Comparison of ENCODE assay signal across 9 mouse cellular contexts in the genomic region with DNA sequence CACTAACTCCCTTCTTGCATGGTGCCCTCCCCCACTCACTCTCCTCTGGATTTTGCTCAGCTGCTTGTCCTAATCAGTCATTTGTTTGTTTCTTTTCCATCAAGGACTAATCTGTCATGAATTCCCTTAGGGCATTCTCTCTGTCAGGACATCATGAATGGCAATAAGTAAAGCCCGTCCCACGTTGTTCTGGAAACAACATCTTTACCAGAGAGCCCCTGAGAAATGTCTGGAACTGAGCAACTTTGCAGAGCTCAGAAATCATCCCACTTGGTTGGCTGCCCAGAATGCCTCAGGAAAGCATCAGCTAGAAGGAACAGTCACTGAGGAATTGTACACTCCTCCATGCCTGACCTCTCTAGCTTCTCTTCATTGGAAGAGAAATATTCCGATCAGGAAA. TPM values are rescaled to one million over a fixed set of nuclear protein-coding genes. Genes with fewer than 3 reads are reported as not detected.
DNase-seq lines count a peak whose midpoint lies in the region; ATAC-seq lines count a peak whose summit lies in the region.
"Had no signal": no experiment of that assay in that cellular context is flagged by ENCODE, and none has a peak within 500 bp of the region (broad histone marks: within the 10 kb centered on the region; RNA-seq: fewer than 3 reads in every experiment).

No protein-coding gene starts in this region.

- no peak overlapping the region for H3K4me3 ChIP-seq in forebrain, embryonic 11.5 days (ENCODE audit: low read depth, low read length)
- no peak overlapping the region for H3K4me3 ChIP-seq in forebrain, embryonic 10.5 days
- no peak overlapping the region for H3K4me3 ChIP-seq in stomach, embryonic 14.5 days (ENCODE audit: low read depth, low read length)
- H3K4me3 ChIP-seq: liver, embryonic 13.5 days had no signal

- peaks cover 7% of the 10 kb centered on the region; the same call in 1 of the 2 replicates for H3K4me1 ChIP-seq in forebrain, embryonic 11.5 days (replicated peaks; ENCODE audit: control insufficient read depth, insufficient read depth, low read length)
- H3K4me1 ChIP-seq in forebrain, embryonic 10.5 days, result peaks cover 25% of the 10 kb centered on the region
- H3K4me1 ChIP-seq in stomach, embryonic 14.5 days (ENCODE audit: control insufficient read depth, insufficient read depth, low read length), result peaks cover 5% of the 10 kb centered on the region; the same call in 1 of the 2 replicates
- H3K4me1 ChIP-seq: liver, embryonic 13.5 days had no signal

- intact Hi-C loops in heart, postnatal 25 days (cut with DNase I), result no loop called here

- H3K4me2 ChIP-seq in forebrain, embryonic 11.5 days (ENCODE audit: low read depth, low read length, severe bottlenecking), result no peak overlapping the region
- no peak overlapping the region for H3K4me2 ChIP-seq in stomach, embryonic 14.5 days (replicated peaks; ENCODE audit: low read depth, low read length)
- H3K4me2 ChIP-seq: liver, embryonic 13.5 days had no signal

- H3K9me3 ChIP-seq in forebrain, embryonic 11.5 days (ENCODE audit: control insufficient read depth, low read length), result no peaks in the 10 kb centered on the region
- H3K9me3 ChIP-seq in forebrain, embryonic 10.5 days, result no peaks in the 10 kb centered on the region
- H3K9me3 ChIP-seq in stomach, embryonic 14.5 days (ENCODE audit: control insufficient read depth, low read depth, low read length), result no peaks in the 10 kb centered on the region
- H3K9me3 ChIP-seq: liver, embryonic 13.5 days had no signal

- H3K27me3 ChIP-seq in forebrain, embryonic 11.5 days (ENCODE audit: control insufficient read depth, insufficient read depth, low read length), result no peaks in the 10 kb centered on the region
- no peaks in the 10 kb centered on the region for H3K27me3 ChIP-seq in forebrain, embryonic 10.5 days (ENCODE audit: poor library complexity, severe bottlenecking)
- no peaks in the 10 kb centered on the region for H3K27me3 ChIP-seq in stomach, embryonic 14.5 days (ENCODE audit: control insufficient read depth, insufficient read depth, low read length)
- H3K27me3 ChIP-seq: liver, embryonic 13.5 days had no signal

- DNase-seq in forebrain, embryonic 11.5 days (ENCODE audit: low spot score), result no peak
- no peak for DNase-seq in forebrain, embryonic 10.5 days (ENCODE audit: extremely low spot score, low spot score)
- peak; percentile 41 for DNase-seq in right cerebral cortex, postnatal 14 days
- no peak for DNase-seq in right cerebral cortex, adult 18-20 months
- DNase-seq in heart, postnatal 25 days (ENCODE audit: low spot score), result peak; percentile 27
- DNase-seq in ovary, adult 18-20 months (ENCODE audit: low spot score), result no peak
- DNase-seq in spleen, postnatal 4 days (ENCODE audit: low spot score in 2 of 2), result no peak
- DNase-seq: liver, embryonic 13.5 days had no signal

- no peak overlapping the region for H3K9ac ChIP-seq in forebrain, embryonic 11.5 days (ENCODE audit: low read length)
- no peak overlapping the region for H3K9ac ChIP-seq in stomach, embryonic 14.5 days (replicated peaks; ENCODE audit: low read depth, low read length)
- H3K9ac ChIP-seq: liver, embryonic 13.5 days had no signal

- H3K36me3 ChIP-seq in forebrain, embryonic 11.5 days (ENCODE audit: control insufficient read depth, insufficient read depth, low read length), result no peaks in the 10 kb centered on the region
- no peaks in the 10 kb centered on the region for H3K36me3 ChIP-seq in forebrain, embryonic 10.5 days (replicated peaks)
- no peaks in the 10 kb centered on the region for H3K36me3 ChIP-seq in stomach, embryonic 14.5 days (ENCODE audit: control insufficient read depth, insufficient read depth, low read length)
- H3K36me3 ChIP-seq: liver, embryonic 13.5 days had no signal

- H3K27ac ChIP-seq in forebrain, embryonic 11.5 days (ENCODE audit: low read depth, low read length), result no peak overlapping the region
- H3K27ac ChIP-seq in forebrain, embryonic 10.5 days, result no peak overlapping the region
- H3K27ac ChIP-seq in stomach, embryonic 14.5 days (ENCODE audit: low read length), result peak overlapping the region; percentile 1; the same call in 1 of the 2 replicates
- H3K27ac ChIP-seq: liver, embryonic 13.5 days had no signal

- peak; percentile 68 for ATAC-seq in forebrain, embryonic 11.5 days (replicated peaks; ENCODE audit: low FRiP score)
- ATAC-seq in stomach, embryonic 14.5 days (ENCODE audit: insufficient number of reproducible peaks, insufficient read depth, low FRiP score, low read depth), result no peak

- WGBS in forebrain, embryonic 11.5 days, result 36% methylated on average over 3 of the region's 3 CpGs
- 35% methylated on average over 3 of the region's 3 CpGs for WGBS in forebrain, embryonic 10.5 days
- 15% methylated on average over 3 of the region's 3 CpGs for WGBS in stomach, embryonic 14.5 days

RNA-seq across cellular contexts. Expression of gene Cers6, which starts 55.4 kb away (rescaled TPM):
- 32.3 and 34.6 TPM in 2 replicates for polyA plus RNA-seq in forebrain, embryonic 11.5 days (2014; fragmentation: Nextera tagmentation; extraction: Ambion mirVana)
- 22.4 and 24.1 TPM in 2 replicates for polyA plus RNA-seq in forebrain, embryonic 10.5 days (2016; fragmentation: Nextera tagmentation; extraction: Ambion mirVana)
- 1 to 10 TPM; 8.8 to 9.6 TPM for total RNA-seq in heart, postnatal 25 days (2021)
- polyA plus RNA-seq in stomach, embryonic 14.5 days (2014; fragmentation: Nextera tagmentation; extraction: Ambion mirVana), result 37.5 and 38.7 TPM in 2 replicates

Comparison
In these comparisons a context has a peak if more than half of its experiments do, and no peak if none do; other contexts are left out.
1. DNase-seq: peak in right cerebral cortex, postnatal 14 days (single experiment) and heart, postnatal 25 days (single experiment); none in forebrain, embryonic 11.5 days (single experiment), forebrain, embryonic 10.5 days (single experiment), right cerebral cortex, adult 18-20 months (single experiment), ovary, adult 18-20 months (single experiment) and spleen, postnatal 4 days (0 of 2).